Mouse (Mus musculus): ENCODE results near the gene Hist1h1c. TPM values are rescaled to one million over a fixed set of nuclear protein-coding genes. Genes with fewer than 3 reads are reported as not detected.
"Not testable (repeated sequence)": the region's sequence is repeated elsewhere in the genome, so short reads cannot be mapped to it uniquely, and the experiment has no call there.

Hist1h1c gene
- total RNA-seq, 2 experiments from 2014 or later: 64.6 to 74.5 TPM

DNA sequence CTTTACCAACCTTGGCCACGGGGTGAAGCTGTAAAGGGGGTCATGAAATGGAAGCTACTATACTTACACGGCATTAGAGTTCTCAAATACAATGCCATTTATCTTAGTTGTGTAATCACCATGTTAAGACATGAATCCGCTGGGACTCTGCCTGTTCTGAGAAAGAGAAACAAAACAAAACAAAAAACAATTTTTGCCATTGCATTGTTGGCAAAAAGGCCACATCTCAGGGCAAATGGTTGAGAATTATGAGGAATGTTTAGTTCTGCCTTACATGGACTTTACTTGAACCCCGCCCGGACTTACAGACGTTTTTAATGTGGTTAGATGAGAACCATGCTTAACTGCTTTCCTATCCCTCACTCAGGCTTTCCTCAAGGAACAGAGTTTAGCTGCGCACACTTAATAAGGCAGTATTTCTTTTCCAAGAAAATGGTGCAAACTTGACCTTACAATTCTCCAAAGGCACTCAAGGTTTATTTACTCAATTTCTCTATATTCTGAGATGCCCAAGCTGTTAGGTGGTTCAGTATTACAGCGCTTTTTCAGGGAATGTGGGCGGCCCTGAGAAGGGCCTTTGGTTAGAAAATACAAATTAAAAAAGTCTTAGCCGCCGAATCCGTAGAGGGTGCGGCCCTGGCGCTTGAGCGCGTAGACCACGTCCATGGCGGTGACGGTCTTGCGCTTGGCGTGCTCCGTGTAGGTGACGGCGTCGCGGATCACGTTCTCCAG, 21.8 kb downstream of the Hist1h1c start:
- no peak for DNase-seq (ENCODE audit: low spot score in 2 of 2)

DNA sequence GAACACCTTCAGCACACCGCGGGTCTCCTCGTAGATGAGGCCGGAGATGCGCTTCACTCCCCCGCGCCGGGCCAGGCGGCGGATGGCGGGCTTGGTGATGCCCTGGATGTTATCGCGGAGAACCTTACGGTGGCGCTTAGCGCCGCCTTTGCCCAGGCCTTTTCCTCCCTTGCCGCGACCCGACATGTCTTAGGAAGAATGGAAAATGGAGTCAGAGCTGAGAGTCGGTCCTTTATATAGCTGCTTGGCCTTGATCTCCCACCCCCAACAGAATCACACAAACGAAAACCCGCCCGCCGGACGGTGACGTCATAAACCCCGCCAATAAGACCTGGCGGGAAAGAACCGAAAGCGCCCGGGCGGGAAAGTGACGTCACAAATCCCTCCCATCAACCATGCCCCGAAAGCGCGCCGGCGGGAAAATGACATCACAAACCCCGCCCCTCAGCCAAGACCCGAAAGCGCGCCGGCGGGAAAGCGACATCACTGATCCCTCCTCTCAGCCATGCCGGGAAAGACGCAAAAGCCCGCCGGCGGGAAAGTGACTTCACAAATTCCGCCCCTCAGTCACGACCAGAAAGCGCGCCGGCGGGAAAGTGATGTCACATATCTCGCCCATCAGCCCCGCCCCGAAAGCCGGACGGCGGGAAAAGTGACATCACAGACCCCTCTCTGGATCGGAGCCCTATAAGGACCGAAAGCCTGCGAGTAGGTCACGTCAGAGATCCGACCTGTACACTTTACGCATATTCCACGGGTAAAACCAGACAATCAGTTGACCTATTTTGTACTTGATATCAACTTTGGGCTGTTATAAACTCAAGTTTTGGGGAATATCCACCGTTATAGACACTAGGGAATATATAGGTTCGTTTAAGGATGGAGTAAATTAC, 22.6 kb downstream of the Hist1h1c start, which contains the start of gene Hist1h4a:
Hist1h4a (minus strand) TSS at position 259 of the 893 bp plus-strand sequence.
- DNase-seq (ENCODE audit: low spot score in 2 of 2): peak; percentile 98 to 99

DNA sequence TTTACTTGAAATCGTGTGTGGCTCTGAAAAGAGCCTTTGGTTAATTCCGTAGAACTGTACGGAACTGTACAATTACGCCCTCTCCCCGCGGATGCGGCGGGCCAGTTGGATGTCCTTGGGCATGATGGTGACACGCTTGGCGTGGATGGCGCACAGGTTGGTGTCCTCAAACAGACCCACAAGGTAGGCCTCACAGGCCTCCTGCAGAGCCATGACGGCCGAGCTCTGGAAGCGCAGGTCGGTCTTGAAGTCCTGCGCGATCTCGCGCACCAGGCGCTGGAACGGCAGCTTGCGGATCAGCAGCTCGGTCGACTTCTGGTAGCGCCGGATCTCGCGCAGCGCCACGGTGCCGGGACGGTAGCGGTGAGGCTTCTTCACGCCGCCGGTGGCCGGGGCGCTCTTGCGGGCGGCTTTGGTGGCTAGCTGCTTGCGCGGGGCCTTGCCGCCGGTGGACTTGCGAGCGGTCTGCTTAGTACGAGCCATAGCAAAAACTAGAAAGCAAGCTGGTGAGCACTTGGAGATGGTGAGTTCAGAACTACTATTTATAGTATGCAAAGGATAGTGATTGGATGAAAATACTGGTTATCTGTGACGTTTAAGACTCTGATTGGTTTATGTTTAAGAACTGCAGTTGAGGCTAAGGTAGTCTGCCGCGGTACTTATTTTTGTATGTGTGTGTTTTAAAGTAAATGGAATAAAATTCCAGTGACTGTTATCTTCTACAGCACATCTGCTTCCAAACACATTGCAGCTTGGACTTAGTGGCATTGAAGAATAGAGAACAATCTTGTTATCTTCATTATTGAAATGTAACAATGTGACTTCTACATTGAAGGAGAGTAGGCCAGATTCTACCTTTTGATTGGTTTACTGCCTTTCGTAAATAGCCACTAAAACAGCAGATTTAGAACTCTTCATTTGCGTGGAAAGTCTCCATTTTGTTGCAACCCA, 23.5 kb downstream of the Hist1h1c start, which contains the start of gene Hist1h3a:
Hist1h3a (minus strand) TSS at position 516 of the 951 bp plus-strand sequence.
- peak; percentile 52 to 86 for DNase-seq (ENCODE audit: low spot score in 2 of 2)

DNA sequence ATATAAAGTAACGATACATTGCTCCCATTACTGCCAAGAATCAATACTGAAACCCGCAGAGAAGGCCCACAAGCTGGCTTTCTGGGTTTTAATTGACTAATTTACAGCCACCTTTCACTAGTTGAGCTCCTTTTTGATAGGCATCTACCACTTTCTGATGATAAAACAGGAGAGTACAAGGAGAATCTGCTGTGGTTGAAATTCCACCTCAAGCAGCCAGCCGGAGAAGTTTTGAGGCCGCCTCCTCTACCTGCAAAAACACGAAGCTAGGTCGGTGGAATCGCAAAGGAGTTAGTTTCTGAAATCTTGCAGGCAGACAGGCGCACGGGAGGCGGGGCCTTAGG, 24.6 kb downstream of the Hist1h1c start:
- no peak for DNase-seq (ENCODE audit: low spot score in 2 of 2)

DNA sequence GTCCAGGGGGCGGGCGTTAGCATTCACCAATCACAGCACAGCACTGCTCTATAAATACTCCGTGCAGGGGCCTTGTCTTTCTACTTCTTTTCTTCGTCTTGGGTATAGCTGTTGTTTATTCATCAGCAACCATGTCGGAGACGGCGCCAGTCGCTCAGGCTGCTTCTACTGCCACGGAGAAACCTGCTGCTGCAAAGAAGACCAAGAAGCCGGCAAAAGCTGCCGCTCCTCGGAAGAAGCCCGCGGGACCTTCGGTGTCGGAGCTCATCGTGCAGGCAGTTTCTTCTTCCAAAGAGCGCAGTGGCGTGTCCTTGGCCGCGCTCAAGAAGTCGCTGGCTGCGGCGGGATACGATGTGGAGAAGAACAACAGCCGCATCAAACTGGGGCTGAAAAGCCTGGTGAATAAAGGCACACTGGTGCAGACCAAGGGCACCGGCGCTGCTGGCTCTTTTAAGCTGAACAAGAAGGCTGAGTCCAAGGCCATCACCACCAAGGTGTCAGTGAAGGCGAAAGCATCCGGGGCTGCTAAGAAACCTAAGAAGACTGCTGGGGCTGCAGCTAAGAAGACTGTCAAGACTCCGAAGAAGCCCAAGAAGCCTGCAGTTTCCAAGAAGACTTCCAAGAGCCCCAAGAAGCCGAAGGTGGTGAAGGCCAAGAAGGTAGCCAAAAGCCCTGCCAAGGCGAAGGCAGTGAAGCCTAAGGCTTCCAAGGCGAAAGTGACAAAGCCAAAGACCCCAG, 25.1 kb downstream of the Hist1h1c start, which contains the start of gene Hist1h1a:
Hist1h1a (plus strand) TSS at position 81 of the 738 bp plus-strand sequence.
- peak; percentile 82 to 83 for DNase-seq (ENCODE audit: low spot score in 2 of 2)

DNA sequence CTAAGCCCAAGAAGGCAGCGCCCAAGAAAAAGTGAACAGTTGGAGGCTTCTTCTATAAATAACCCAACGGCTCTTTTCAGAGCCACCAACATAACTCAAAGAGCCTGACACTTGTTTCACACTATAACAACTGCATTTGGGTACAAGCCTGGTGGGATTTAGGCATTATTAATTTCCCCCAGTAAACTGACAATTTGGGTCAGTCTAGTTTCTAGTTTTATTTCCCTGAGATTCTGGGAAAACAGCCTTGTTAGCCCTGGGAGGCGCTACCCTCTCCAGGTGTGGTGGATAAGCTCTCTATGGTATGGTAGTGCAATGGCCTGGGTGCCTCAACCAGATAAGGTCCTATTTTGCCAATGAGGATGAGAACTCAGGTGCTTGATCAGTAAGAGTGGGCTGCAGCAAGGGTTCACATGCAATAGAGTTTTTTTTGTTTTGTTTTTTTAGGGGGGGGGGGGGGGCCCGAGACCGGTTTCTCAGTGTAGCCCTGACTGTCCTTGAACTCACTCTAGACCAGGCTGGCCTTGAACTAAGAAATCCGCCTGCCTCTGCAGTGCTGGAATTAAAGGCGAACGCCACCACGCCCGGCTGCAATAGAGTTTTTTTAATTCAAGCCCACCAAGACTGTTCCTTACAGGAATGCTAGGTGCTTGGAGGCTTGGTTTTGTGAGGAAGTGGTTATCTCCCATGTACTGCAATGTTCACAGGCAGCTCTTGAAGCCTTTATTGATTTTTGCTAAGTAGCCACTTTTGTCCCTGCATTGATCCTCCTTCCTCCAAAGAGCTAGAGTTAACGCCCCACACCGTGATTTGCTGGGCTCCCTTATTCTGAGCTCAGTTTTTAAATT, 25.9 kb downstream of the Hist1h1c start:
- no peak for DNase-seq (ENCODE audit: low spot score in 2 of 2)

DNA sequence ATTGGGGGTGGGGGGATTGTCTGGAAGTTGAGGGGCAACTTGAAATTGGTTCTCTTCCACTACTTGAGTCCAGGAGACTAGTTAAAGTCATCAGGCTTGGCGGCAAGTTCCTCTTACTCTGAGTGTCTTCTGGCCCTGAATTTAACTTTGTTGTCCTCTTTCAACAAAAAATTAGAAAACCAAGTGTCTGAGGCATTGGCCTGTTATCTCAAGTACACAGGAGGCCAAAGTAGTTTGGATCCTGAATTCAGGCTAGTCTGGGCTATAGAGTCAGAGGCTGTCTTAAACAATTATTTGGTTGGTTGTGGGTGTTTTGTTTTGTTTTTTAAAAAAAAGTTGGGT, 26.5 kb downstream of the Hist1h1c start:
- DNase-seq (ENCODE audit: low spot score in 2 of 2): no peak

DNA sequence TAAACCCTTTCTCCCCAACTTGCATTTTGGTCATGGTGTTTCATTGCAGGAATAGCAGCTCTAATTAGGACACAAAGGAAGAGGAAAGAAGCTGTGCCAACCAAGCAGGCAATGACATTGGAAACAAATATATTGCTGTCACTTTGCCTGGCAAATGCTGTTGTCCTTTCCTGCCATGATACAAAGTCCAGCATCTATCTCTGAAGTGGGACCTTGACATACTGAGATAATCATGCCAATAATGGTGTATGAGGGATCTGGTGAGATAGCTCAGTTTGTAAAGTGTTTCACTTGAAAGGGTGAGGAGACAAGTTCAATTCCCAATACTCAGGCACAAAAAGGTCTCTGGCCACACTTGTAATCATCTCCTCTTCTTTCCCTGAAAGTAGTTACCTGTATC, 28.2 kb downstream of the Hist1h1c start:
- no peak for DNase-seq (ENCODE audit: low spot score in 2 of 2)

DNA sequence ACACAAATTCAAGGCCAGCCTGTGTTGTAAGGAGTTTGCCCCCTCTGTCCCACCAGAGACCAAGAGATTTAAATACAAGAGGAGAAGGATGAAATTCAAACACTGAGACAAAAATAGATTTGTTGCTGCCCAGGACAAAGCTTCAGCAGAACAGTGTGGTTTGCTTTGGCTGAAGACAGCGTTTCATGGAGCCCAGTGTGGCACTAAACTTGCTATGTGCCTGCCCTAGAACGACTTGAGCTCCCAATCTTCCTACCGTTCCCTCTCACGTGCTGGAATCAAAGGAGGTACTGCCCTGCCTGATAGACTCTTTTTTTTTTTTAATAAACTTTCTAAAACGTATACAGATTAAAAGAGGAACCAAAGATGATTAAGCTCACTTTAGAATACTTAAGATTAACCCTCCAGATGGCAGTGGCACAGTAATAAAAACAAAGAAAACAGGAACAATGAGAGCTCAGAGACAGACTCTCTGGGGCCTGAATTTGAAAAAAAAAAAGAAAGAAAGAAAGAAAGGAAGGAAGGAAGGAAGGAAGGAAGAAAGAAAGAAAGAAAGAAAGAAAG, 30.3 kb downstream of the Hist1h1c start:
- DNase-seq (ENCODE audit: low spot score in 2 of 2): no peak

DNA sequence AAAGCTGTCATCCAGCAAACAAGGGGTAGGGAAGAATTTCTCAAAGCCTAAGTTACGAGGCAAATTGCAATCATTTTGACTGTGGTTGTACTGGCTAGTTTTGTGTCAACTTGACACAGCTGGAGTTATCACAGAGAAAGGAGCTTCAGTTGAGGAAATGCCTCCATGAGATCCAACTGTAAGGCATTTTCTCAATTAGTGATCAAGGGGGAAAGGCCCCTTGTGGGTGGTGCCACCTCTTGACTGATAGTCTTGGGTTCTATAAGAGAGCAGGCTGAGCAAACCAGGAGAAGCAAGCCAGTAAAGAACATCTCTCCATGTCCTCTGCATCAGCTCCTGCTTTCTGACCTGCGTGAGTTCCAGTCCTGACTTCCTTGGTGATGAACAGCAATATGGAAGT, 31.0 kb downstream of the Hist1h1c start, which contains the start of gene Trim38:
Trim38 (plus strand) TSS at position 301 of the 400 bp plus-strand sequence.
- DNase-seq (ENCODE audit: low spot score in 2 of 2): not testable (repeated sequence)

DNA sequence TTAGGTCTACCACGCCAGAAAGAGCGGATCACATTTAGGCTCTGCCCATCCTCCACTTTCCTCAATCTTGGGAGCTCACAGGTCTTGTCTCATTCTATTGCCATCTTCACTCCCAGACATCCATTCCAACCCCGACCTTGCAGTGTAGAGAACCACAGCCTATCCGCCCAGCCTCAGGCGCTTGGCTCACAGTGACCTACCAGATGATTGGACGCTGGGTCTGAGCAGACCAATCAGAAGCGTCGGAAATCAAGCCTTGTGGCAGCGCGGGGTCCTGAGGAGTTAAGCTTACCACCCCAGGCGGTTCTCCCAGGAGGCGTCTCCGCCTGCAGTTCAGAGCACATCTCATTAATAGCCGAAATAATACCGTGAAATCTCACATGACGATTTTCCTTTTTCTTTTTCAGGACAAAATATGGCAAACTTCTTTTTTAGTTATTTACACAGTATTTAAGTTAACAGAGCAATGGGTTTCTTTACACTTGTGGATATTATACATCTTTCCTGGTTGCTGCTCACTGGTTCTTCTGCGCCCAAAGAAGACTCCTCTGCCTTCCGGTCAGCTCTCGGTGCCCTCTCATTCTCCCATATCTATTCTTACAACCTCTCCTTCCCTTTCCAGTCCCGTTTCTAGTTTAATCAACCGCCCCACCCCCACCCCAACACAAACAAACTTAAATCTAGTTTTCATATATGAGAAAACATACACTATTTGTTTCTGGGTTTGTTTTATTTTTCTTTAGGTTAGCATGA, 34.1 kb downstream of the Hist1h1c start:
- peak in 1 of 2 experiments; percentile 21 for DNase-seq (ENCODE audit: low spot score in 2 of 2)

DNA sequence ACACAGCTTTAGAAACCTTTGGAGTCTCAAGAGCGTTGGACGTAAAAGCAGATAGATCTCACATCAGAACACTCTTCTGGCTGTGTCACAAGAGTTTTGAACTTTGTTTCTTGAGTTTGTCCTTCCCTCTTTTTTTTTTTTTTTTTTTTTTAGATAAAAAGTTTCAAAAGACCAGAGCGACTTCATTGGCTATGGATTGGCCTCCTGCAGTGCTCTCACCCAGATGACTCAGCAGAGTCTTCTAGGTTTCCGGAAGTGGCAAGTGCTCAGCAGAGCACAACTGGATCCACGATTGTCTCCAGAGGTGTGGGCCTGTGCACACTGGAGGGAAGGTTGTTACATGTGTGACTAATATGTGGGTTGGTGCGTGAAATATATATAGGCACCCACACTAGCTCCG, 39.7 kb downstream of the Hist1h1c start:
- DNase-seq (ENCODE audit: low spot score in 2 of 2): no peak

DNA sequence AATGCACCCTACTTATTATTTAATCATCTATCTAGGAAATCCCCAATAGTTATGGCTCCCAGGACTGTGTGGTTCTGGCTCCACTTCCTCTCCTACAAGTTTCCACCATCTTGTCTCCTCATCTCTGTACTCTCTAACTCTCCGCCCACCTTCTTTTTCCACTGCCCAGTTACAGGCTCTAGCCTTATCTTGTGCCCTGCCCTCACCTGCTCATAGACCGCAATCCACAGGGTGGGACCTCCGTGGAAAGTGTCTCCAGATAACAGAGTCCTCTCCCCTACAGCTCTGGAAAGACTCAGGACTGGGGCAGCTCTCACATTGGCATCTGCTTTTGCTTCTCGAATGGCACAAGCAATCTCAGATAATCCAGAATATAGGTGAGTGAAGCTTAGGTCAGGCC, 40.4 kb downstream of the Hist1h1c start:
- no peak for DNase-seq (ENCODE audit: low spot score in 2 of 2)

Small RNA genes within 50 kb of the gene (microRNA-seq; reads per million reads assigned to microRNA genes)
- gene Gm44314 (0 reads per million in 2 experiments), gene Gm44484 (0 reads per million in 2 experiments)

Other genes starting within 250 kb of the Hist1h1c start
- 1 to 10 TPM in 1 of 2 experiments, under 1 TPM in 1; 0.58 to 1.0 TPM for gene Btn2a2, start 250.0 kb upstream of the Hist1h1c start, total RNA-seq (2021)
- 100 to 1,000 TPM; 253 to 315 TPM for gene Hist1h4h, start 207.8 kb upstream of the Hist1h1c start, total RNA-seq (2021)
- 10 to 100 TPM; 23.4 to 33.5 TPM for gene Hist1h2af, start 204.9 kb upstream of the Hist1h1c start, total RNA-seq (2021)
- 10 to 100 TPM in 1 of 2 experiments, 1 to 10 TPM in 1; 3.7 to 12.5 TPM for gene Hist1h3g, start 203.4 kb upstream of the Hist1h1c start, total RNA-seq (2021)
- 1 to 10 TPM; 1.2 to 1.9 TPM for gene Hist1h2bh, start 195.4 kb upstream of the Hist1h1c start, total RNA-seq (2021)
- gene Hist1h3f, start 194.8 kb upstream of the Hist1h1c start, total RNA-seq (2021): 10 to 100 TPM; 19.7 to 24.2 TPM
- gene Hist1h4f, start 187.2 kb upstream of the Hist1h1c start, total RNA-seq (2021): 100 to 1,000 TPM; 122 to 142 TPM
- gene Hist1h1d, start 185.5 kb upstream of the Hist1h1c start, total RNA-seq (2021): 1 to 10 TPM; 4.6 to 4.8 TPM
- gene Hist1h3e, start 176.4 kb upstream of the Hist1h1c start, total RNA-seq (2021): 10 to 100 TPM; 60.0 to 69.0 TPM
- 10 to 100 TPM; 10.3 TPM for gene Hist1h2ae, start 167.6 kb upstream of the Hist1h1c start, total RNA-seq (2021)
- 10 to 100 TPM; 93.3 to 96.2 TPM for gene Hist1h2bg, start 167.4 kb upstream of the Hist1h1c start, total RNA-seq (2021)
- 10 to 100 TPM; 32.6 to 42.1 TPM for gene Hist1h2bf, start 164.6 kb upstream of the Hist1h1c start, total RNA-seq (2021)
- gene Hist1h2ad, start 164.4 kb upstream of the Hist1h1c start, total RNA-seq (2021): 1 to 10 TPM; 1.1 to 9.9 TPM
- 10 to 100 TPM; 11.1 to 12.1 TPM for gene Hist1h3d, start 163.0 kb upstream of the Hist1h1c start, total RNA-seq (2021)
- gene Hist1h4d, start 157.2 kb upstream of the Hist1h1c start, total RNA-seq (2021): 100 to 1,000 TPM; 128 to 149 TPM
- 1 to 10 TPM; 6.8 to 8.7 TPM for gene Hist1h2be, start 117.7 kb upstream of the Hist1h1c start, total RNA-seq (2021)
- 10 to 100 TPM; 63.5 to 74.1 TPM for gene Hist1h1e, start 116.2 kb upstream of the Hist1h1c start, total RNA-seq (2021)
- 1 to 10 TPM; 2.9 TPM for gene Hist1h2ac, start 54.9 kb upstream of the Hist1h1c start, total RNA-seq (2021)
- gene Hist1h2bc, start 54.6 kb upstream of the Hist1h1c start, total RNA-seq (2021): 10 to 100 TPM; 37.1 to 42.7 TPM
- gene Hist1h1t, start 43.0 kb upstream of the Hist1h1c start, total RNA-seq (2021): not detected
- 100 to 1,000 TPM in 1 of 2 experiments, 10 to 100 TPM in 1; 94.6 to 106 TPM for gene Hist1h4c, start 40.4 kb upstream of the Hist1h1c start, total RNA-seq (2021)
- gene Hfe, start 28.0 kb upstream of the Hist1h1c start, total RNA-seq (2021): 1 to 10 TPM; 3.4 to 5.4 TPM
- gene Hist1h3c, start 6.8 kb downstream of the Hist1h1c start, total RNA-seq (2021): 10 to 100 TPM; 11.9 to 12.2 TPM
- 10 to 100 TPM; 19.6 to 29.4 TPM for gene Hist1h2bb, start 7.9 kb downstream of the Hist1h1c start, total RNA-seq (2021)
- gene Hist1h2ab, start 12.3 kb downstream of the Hist1h1c start, total RNA-seq (2021): 10 to 100 TPM; 27.5 to 46.6 TPM
- gene Hist1h3b, start 13.5 kb downstream of the Hist1h1c start, total RNA-seq (2021): 10 to 100 TPM; 26.7 to 45.4 TPM
- gene Hist1h4b, start 18.2 kb downstream of the Hist1h1c start, total RNA-seq (2021): 10 to 100 TPM; 57.3 to 79.4 TPM
- 10 to 100 TPM; 51.4 to 65.1 TPM for gene Hist1h4a, start 22.4 kb downstream of the Hist1h1c start, total RNA-seq (2021)
- gene Hist1h3a, start 23.6 kb downstream of the Hist1h1c start, total RNA-seq (2021): 10 to 100 TPM; 29.8 to 47.4 TPM
- gene Hist1h1a, start 24.9 kb downstream of the Hist1h1c start, total RNA-seq (2021): 10 to 100 TPM; 22.8 to 32.9 TPM
- not detected for gene Trim38, start 31.1 kb downstream of the Hist1h1c start, total RNA-seq (2021)
- under 1 TPM; 0.10 to 0.18 TPM for gene Slc17a2, start 68.2 kb downstream of the Hist1h1c start, total RNA-seq (2021)
- gene Slc17a3, start 100.6 kb downstream of the Hist1h1c start, total RNA-seq (2021): not detected
- not detected for gene Slc17a1, start 128.9 kb downstream of the Hist1h1c start, total RNA-seq (2021)
- gene Slc17a4, start 176.2 kb downstream of the Hist1h1c start, total RNA-seq (2021): not detected
- not detected for gene Hist1h2ba, start 195.3 kb downstream of the Hist1h1c start, total RNA-seq (2021)
- gene Hist1h2aa, start 195.7 kb downstream of the Hist1h1c start, total RNA-seq (2021): not detected

All from layer of hippocampus, postnatal 14 days (tissue).